8 mouse cellular contexts compared by ENCODE assay signal in the genomic region with DNA sequence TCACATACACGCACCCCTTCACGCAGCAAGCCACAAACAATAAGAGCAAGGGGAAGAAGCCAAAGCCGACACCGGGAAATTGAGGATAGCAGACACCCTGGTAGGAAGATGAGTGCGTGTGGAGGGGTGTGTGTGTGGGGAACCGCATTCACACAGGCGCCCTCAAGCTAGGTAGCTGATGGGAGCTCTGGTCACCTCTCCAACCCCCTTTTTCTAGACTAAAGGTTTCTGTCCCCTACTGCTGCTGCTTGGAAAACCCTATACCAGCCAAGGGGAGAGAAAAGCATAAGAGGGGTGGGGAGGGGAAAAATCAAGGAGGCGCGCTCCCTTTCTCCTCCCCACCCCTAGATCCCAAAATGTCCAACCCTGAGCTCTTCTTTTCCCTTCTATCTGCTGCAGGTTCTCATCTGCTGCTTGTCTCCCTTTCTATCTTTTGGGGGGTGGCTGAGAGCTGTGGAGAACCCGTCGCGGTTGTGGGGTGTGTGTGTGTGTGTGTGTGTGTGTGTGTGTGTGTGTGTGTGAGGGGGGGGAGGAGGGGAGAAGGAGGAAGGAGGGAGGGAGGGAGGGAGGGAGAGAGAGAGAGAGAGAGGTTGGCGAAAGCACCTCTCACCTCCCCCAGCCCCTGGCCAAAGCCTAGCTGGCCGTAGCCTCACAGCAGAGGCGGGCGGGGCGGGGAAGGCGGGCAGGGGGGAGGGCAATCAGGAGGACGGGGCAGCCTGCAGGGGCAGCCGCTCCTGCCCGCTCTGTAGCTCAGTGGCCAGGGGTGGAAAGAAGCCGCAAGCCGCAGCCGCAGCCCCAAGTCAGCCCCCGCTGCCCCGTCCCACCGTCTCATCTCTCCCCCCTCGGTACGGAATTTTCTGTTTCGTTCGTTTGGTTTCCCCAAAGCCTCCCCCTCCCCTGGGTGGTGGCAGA. TPM values are rescaled to one million over a fixed set of nuclear protein-coding genes. Genes with fewer than 3 reads are reported as not detected.
DNase-seq lines count a peak whose midpoint lies in the region; ATAC-seq and TF ChIP-seq lines count a peak whose summit lies in the region.

A gene (plus strand): TSS at position 701 of the 912 bp plus-strand sequence.

- no peak for TF ChIP-seq CTCF in lung, postnatal 0 days (IDR thresholded peaks at IDR 0.05)
- TF ChIP-seq CTCF in hindbrain, postnatal 0 days (IDR thresholded peaks at IDR 0.05; ENCODE audit: low read depth): no peak

- TF ChIP-seq EP300 in lung, postnatal 0 days (IDR thresholded peaks at IDR 0.05): no peak

- no peak within 1 kb of the TSS for H3K27ac ChIP-seq in lung, postnatal 0 days (ENCODE audit: low read length)
- 0 out of 2 replicates have a peak within 1 kb of the TSS, but pooled peaks have one; percentile 15 for H3K27ac ChIP-seq in hindbrain, postnatal 0 days

- peak within 1 kb of the TSS; percentile 28 for H3K4me3 ChIP-seq in lung, postnatal 0 days (ENCODE audit: low read depth, low read length)
- peak within 1 kb of the TSS; percentile 46 for H3K4me3 ChIP-seq in hindbrain, postnatal 0 days (ENCODE audit: low read length)

- ATAC-seq in lung, postnatal 0 days: no peak; the same call in 1 of the 2 replicates
- ATAC-seq in hindbrain, postnatal 0 days: peak; percentile 87
- ATAC-seq in megakaryocyte-erythroid progenitor cell, adult 5-6 weeks (replicated peaks; ENCODE audit: low FRiP score, low TSS enrichment, poor library complexity, severe bottlenecking): peak; percentile 42

- H3K36me3 ChIP-seq in lung, postnatal 0 days (ENCODE audit: insufficient read depth, low read length): no peaks in the 10 kb centered on the region
- no peaks in the 10 kb centered on the region for H3K36me3 ChIP-seq in hindbrain, postnatal 0 days (ENCODE audit: insufficient read depth, low read length)

- H3K4me1 ChIP-seq in lung, postnatal 0 days (ENCODE audit: insufficient read depth, low read depth, low read length): no peaks in the 10 kb centered on the region
- H3K4me1 ChIP-seq in hindbrain, postnatal 0 days (ENCODE audit: insufficient read depth, low read length): no peaks in the 10 kb centered on the region

- H3K9me3 ChIP-seq in lung, postnatal 0 days (ENCODE audit: low read length): no peaks in the 10 kb centered on the region
- no peaks in the 10 kb centered on the region for H3K9me3 ChIP-seq in hindbrain, postnatal 0 days (ENCODE audit: low read length)

- no peaks in the 10 kb centered on the region for H3K27me3 ChIP-seq in lung, postnatal 0 days (replicated peaks; ENCODE audit: insufficient read depth, low read length)
- no peaks in the 10 kb centered on the region for H3K27me3 ChIP-seq in hindbrain, postnatal 0 days (ENCODE audit: insufficient read depth, low read length)

- H3K9ac ChIP-seq in lung, postnatal 0 days (replicated peaks; ENCODE audit: low read depth): no peak within 1 kb of the TSS
- H3K9ac ChIP-seq in hindbrain, postnatal 0 days (replicated peaks; ENCODE audit: low read length): peak within 1 kb of the TSS; percentile 45

- WGBS in lung, postnatal 0 days: 23% methylated on average over 11 of the region's 31 CpGs
- WGBS in hindbrain, postnatal 0 days: 34% methylated on average over 25 of the region's 31 CpGs

- DNase-seq in cerebellum, postnatal 25 days: peak; percentile 11 to 30
- DNase-seq in cerebellum, adult 11 months: no peak
- no peak for DNase-seq in lung, postnatal 0 days (ENCODE audit: low spot score)
- no peak for DNase-seq in lung, postnatal 14 days
- peak; percentile 5 for DNase-seq in hindbrain, postnatal 0 days (ENCODE audit: low spot score)
- DNase-seq in thymus, postnatal 14 days: no peak
- DNase-seq in urinary bladder, adult 2 months (ENCODE audit: low spot score): no peak

- peak within 1 kb of the TSS; percentile 65 for H3K4me2 ChIP-seq in lung, postnatal 0 days (replicated peaks; ENCODE audit: low read depth, low read length)
- H3K4me2 ChIP-seq in hindbrain, postnatal 0 days (ENCODE audit: low read depth, low read length): peak within 1 kb of the TSS; percentile 60

RNA-seq across cellular contexts. Expression of the gene that starts here (rescaled TPM):
- polyA plus RNA-seq in lung, postnatal 0 days (2015; fragmentation: Nextera tagmentation; extraction: Ambion mirVana): not detected in 2 replicates
- 1.5 and 2.0 TPM in 2 replicates for total RNA-seq in hindbrain, postnatal 0 days (2014; rRNA removed)
- 1.8 and 1.9 TPM in 2 replicates for polyA plus RNA-seq in hindbrain, postnatal 0 days (2015; fragmentation: Nextera tagmentation; extraction: Ambion mirVana)
- total RNA-seq in megakaryocyte-erythroid progenitor cell, adult 5-6 weeks (2014; fragmentation: Nextera tagmentation): not detected in 2 replicates
- total RNA-seq in megakaryocyte-erythroid progenitor cell, adult 5-6 weeks (2017): not detected in 2 replicates
- 0.08 and 0.12 TPM in 2 replicates for polyA plus RNA-seq in urinary bladder, adult 2 months (2012; rRNA removed)

Comparison
In these comparisons a context has a peak if more than half of its experiments do, and no peak if none do; other contexts are left out.
1. DNase-seq: peak in cerebellum, postnatal 25 days (2 of 2) and hindbrain, postnatal 0 days (single experiment); none in cerebellum, adult 11 months (single experiment), lung, postnatal 0 days (single experiment), lung, postnatal 14 days (single experiment), thymus, postnatal 14 days (single experiment) and urinary bladder, adult 2 months (single experiment).
2. Peak in ATAC-seq in megakaryocyte-erythroid progenitor cell, adult 5-6 weeks; RNA of the gene not detected or under 1 TPM.